Mouse (Mus musculus): ENCODE results near the gene Prmt7. TPM values are rescaled to one million over a fixed set of nuclear protein-coding genes. Genes with fewer than 3 reads are reported as not detected.

Prmt7 gene
- total and polyA plus RNA-seq, 2 experiments from 2014 or later, result 23.8 to 49.1 TPM

DNA sequence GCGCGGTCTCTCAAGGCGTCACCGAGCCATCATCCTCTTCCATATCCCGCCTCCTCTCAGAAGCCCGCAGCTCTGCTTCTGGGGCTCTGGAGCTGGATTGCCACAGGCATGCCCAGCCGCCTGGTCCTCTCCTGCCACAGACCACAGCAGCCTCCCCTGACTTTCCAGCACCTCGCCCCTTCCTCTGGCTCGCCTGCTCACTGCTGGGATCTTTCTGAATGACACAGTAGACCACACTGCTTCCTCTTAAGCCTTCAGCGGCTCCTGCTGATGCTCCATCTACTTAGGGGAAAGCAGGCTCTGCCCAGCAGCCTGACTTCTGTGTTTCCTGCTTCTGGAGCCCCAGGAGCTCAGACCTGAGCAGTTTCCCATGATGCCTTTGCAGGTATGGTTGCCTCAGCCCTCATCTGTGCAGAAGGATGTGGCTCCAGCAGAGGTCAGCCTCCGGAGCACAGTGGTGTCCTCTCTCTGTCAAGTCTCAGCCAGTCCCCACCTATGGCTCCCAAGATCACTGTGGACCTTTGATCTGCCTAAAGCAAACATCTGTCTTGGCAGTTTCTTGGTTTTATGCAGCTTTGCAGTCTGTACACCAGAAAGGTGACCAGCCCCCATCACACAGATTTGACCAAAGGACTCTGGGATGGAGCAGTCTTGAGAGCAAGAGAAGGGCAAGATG, 67.8 kb downstream of the Prmt7 start:
- H3K27ac ChIP-seq (ENCODE audit: low read depth), result no peak overlapping the region
- no peak overlapping the region for H3K4me3 ChIP-seq (ENCODE audit: low read depth, low read length)
- no peak overlapping the region for H3K9ac ChIP-seq (replicated peaks; ENCODE audit: low read depth, low read length)
- 83% methylated on average over 11 of the region's 11 CpGs for WGBS
- DNase-seq (ENCODE audit: low spot score) (no peak), ATAC-seq (ENCODE audit: insufficient read depth, low read depth) (no peak)
- H3K4me1 ChIP-seq (ENCODE audit: control insufficient read depth, insufficient read depth), result no peaks in the 10 kb centered on the region
- TF ChIP-seq EP300 (IDR thresholded peaks at IDR 0.05; ENCODE audit: low read depth) (no peak), CTCF (IDR thresholded peaks at IDR 0.05; ENCODE audit: low read depth) (no peak)
- H3K9me3 ChIP-seq (replicated peaks; ENCODE audit: control insufficient read depth, low read length), result no peaks in the 10 kb centered on the region
- no peak overlapping the region for H3K4me2 ChIP-seq (ENCODE audit: low read depth, low read length)
- no peaks in the 10 kb centered on the region for H3K36me3 ChIP-seq (replicated peaks; ENCODE audit: control insufficient read depth, insufficient read depth, low read length)
- H3K27me3 ChIP-seq (ENCODE audit: control insufficient read depth, insufficient read depth, low read length), result no peaks in the 10 kb centered on the region

DNA sequence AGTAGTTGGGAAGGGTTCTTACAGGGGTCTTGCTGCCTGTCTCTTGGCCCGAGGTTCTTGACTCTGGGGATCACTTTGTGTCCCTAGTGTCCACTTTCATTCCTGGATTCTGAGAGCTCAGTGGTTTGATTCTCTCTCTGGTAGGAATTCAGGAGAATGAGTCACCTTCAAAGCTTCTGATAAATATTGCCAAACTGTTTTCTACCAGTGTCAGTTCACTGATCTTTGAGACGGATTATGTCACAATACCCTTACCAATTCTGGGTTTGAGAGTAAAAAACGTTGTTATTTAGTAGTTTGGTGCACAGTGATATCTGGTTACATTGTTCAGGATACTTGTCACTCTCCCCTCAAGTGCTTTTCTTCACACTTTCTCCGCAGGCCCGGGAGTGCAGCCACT, 69.4 kb downstream of the Prmt7 start:
- no peak overlapping the region for H3K4me3 ChIP-seq (ENCODE audit: low read depth, low read length)
- ATAC-seq (ENCODE audit: insufficient read depth, low read depth) (no peak), DNase-seq (ENCODE audit: low spot score) (no peak)
- no peaks in the 10 kb centered on the region for H3K9me3 ChIP-seq (replicated peaks; ENCODE audit: control insufficient read depth, low read length)
- no peak overlapping the region for H3K27ac ChIP-seq (ENCODE audit: low read depth)
- H3K4me2 ChIP-seq (ENCODE audit: low read depth, low read length), result no peak overlapping the region
- H3K27me3 ChIP-seq (ENCODE audit: control insufficient read depth, insufficient read depth, low read length), result no peaks in the 10 kb centered on the region
- no peak for TF ChIP-seq EP300 (IDR thresholded peaks at IDR 0.05; ENCODE audit: low read depth)
- no peak for TF ChIP-seq CTCF (IDR thresholded peaks at IDR 0.05; ENCODE audit: low read depth)
- H3K9ac ChIP-seq (replicated peaks; ENCODE audit: low read depth, low read length), result no peak overlapping the region
- no peaks in the 10 kb centered on the region for H3K36me3 ChIP-seq (replicated peaks; ENCODE audit: control insufficient read depth, insufficient read depth, low read length)
- 29% methylated on average over 5 of the region's 5 CpGs for WGBS
- no peaks in the 10 kb centered on the region for H3K4me1 ChIP-seq (ENCODE audit: control insufficient read depth, insufficient read depth)

DNA sequence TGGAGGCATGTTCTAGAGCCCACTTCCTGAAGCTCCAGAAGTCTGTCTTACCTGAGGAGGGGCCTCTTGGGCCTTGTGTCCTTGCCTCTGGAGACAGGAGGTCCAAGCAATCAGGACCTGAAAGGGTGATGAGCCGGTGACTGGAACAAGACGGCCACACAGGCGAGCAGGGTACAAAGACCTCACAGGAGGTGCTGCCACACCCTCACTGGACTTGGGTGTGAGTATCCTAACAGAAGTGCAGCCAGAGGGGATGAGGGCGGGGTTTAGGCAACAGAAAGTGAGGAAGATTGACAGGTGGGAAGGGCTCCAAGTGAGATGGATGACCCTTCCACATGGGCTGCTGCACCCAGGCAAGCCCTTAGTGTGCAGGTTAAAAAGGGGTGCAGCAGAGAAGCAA, 70.1 kb downstream of the Prmt7 start:
- Histone ChIP-seq H3K4me3 (ENCODE audit: low read depth, low read length) (no peak overlapping the region), H3K27ac (ENCODE audit: low read depth) (no peak overlapping the region), H3K4me2 (ENCODE audit: low read depth, low read length) (no peak overlapping the region), H3K9ac (replicated peaks; ENCODE audit: low read depth, low read length) (no peak overlapping the region), H3K4me1 (ENCODE audit: control insufficient read depth, insufficient read depth) (no peaks in the 10 kb centered on the region), H3K27me3 (ENCODE audit: control insufficient read depth, insufficient read depth, low read length) (no peaks in the 10 kb centered on the region), H3K36me3 (replicated peaks; ENCODE audit: control insufficient read depth, insufficient read depth, low read length) (no peaks in the 10 kb centered on the region), H3K9me3 (replicated peaks; ENCODE audit: control insufficient read depth, low read length) (no peaks in the 10 kb centered on the region)
- ATAC-seq (ENCODE audit: insufficient read depth, low read depth) (no peak), DNase-seq (ENCODE audit: low spot score) (no peak)
- WGBS, result 53% methylated on average over 4 of the region's 4 CpGs
- TF ChIP-seq EP300 (IDR thresholded peaks at IDR 0.05; ENCODE audit: low read depth), result no peak
- no peak for TF ChIP-seq CTCF (IDR thresholded peaks at IDR 0.05; ENCODE audit: low read depth)

DNA sequence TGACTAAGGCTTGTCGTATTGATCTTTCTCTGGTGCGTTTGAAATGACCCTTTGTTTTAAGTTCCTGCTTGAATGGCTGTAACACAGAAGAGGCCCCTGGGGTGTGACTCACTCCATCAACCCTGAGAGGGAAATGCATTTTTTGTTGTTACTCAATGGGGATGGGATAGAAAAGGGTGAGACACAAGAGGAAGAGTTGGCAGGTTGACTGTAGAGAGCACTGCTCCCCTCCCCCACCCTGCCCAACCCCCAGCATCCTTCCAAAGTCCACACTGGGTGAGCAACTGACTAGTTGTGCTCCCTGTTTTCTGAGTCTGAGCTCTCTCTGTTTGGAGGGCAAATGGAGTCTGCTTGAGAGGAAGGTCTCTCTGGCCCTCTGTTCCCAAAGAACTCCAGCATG, 76.7 kb downstream of the Prmt7 start:
- 51% methylated on average over 2 of the region's 2 CpGs for WGBS
- Histone ChIP-seq H3K4me2 (ENCODE audit: low read depth, low read length) (no peak overlapping the region), H3K9ac (replicated peaks; ENCODE audit: low read depth, low read length) (no peak overlapping the region), H3K36me3 (replicated peaks; ENCODE audit: control insufficient read depth, insufficient read depth, low read length) (no peaks in the 10 kb centered on the region), H3K27ac (ENCODE audit: low read depth) (no peak overlapping the region), H3K4me1 (ENCODE audit: control insufficient read depth, insufficient read depth) (no peaks in the 10 kb centered on the region), H3K4me3 (ENCODE audit: low read depth, low read length) (no peak overlapping the region), H3K9me3 (replicated peaks; ENCODE audit: control insufficient read depth, low read length) (no peaks in the 10 kb centered on the region), H3K27me3 (ENCODE audit: control insufficient read depth, insufficient read depth, low read length) (no peaks in the 10 kb centered on the region)
- ATAC-seq (ENCODE audit: insufficient read depth, low read depth), result no peak
- DNase-seq (ENCODE audit: low spot score), result no peak
- TF ChIP-seq CTCF (IDR thresholded peaks at IDR 0.05; ENCODE audit: low read depth), result no peak
- no peak for TF ChIP-seq EP300 (IDR thresholded peaks at IDR 0.05; ENCODE audit: low read depth)

DNA sequence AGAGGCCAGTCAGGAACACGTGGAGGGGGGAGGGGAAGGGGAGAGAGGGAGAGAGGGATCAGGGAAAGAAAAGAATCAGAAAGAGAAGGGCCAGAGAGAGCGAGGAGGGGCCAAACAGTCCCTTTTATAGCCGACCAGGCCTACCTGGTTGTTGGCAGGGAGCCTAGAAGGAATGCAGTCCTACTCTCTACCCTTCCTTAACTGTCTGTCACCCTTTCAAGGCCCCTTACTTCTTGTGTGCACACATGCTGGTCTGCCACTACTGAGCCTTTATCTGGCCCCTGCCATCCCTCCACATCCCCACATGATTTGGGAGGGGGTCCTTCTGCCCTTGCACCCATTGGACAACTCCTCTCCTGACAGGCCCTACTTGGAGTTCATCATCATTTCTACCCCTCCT, 78.0 kb downstream of the Prmt7 start:
- no peaks in the 10 kb centered on the region for H3K36me3 ChIP-seq (replicated peaks; ENCODE audit: control insufficient read depth, insufficient read depth, low read length)
- no peak overlapping the region for H3K27ac ChIP-seq (ENCODE audit: low read depth)
- H3K27me3 ChIP-seq (ENCODE audit: control insufficient read depth, insufficient read depth, low read length), result no peaks in the 10 kb centered on the region
- H3K9me3 ChIP-seq (replicated peaks; ENCODE audit: control insufficient read depth, low read length), result no peaks in the 10 kb centered on the region
- 23% methylated on average over 3 of the region's 3 CpGs for WGBS
- no peak overlapping the region for H3K9ac ChIP-seq (replicated peaks; ENCODE audit: low read depth, low read length)
- ATAC-seq (ENCODE audit: insufficient read depth, low read depth) (no peak), DNase-seq (ENCODE audit: low spot score) (no peak)
- no peaks in the 10 kb centered on the region for H3K4me1 ChIP-seq (ENCODE audit: control insufficient read depth, insufficient read depth)
- TF ChIP-seq CTCF (IDR thresholded peaks at IDR 0.05; ENCODE audit: low read depth) (no peak), EP300 (IDR thresholded peaks at IDR 0.05; ENCODE audit: low read depth) (no peak)
- no peak overlapping the region for H3K4me2 ChIP-seq (ENCODE audit: low read depth, low read length)
- no peak overlapping the region for H3K4me3 ChIP-seq (ENCODE audit: low read depth, low read length)

DNA sequence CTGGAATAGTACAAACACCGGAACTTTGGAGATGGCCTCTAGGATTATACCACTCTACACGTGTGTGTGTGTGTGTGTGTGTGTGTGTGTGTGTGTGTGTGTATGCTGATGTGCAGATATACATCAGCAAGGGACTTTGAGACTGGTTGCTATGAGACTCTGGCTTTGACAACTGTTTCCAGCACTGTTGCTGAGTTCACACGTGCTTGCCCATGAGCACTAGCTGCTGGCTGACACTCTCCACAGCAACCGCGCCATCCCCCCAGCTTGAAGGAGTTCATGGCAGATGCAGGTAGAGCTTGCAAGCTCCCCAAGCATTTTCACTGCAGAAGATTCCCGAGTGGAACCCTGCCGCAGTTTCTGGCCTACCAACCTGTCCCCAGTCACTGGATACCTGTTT, 78.7 kb downstream of the Prmt7 start:
- 57% methylated on average over 7 of the region's 7 CpGs for WGBS
- Histone ChIP-seq H3K27ac (ENCODE audit: low read depth) (no peak overlapping the region), H3K27me3 (ENCODE audit: control insufficient read depth, insufficient read depth, low read length) (no peaks in the 10 kb centered on the region), H3K4me2 (ENCODE audit: low read depth, low read length) (no peak overlapping the region), H3K9ac (replicated peaks; ENCODE audit: low read depth, low read length) (no peak overlapping the region), H3K36me3 (replicated peaks; ENCODE audit: control insufficient read depth, insufficient read depth, low read length) (no peaks in the 10 kb centered on the region), H3K4me1 (ENCODE audit: control insufficient read depth, insufficient read depth) (no peaks in the 10 kb centered on the region), H3K4me3 (ENCODE audit: low read depth, low read length) (no peak overlapping the region), H3K9me3 (replicated peaks; ENCODE audit: control insufficient read depth, low read length) (no peaks in the 10 kb centered on the region)
- no peak for TF ChIP-seq EP300 (IDR thresholded peaks at IDR 0.05; ENCODE audit: low read depth)
- no peak for TF ChIP-seq CTCF (IDR thresholded peaks at IDR 0.05; ENCODE audit: low read depth)
- ATAC-seq (ENCODE audit: insufficient read depth, low read depth), result no peak
- DNase-seq (ENCODE audit: low spot score), result no peak
